Mouse (Mus musculus) adrenal gland, adult (tissue): ENCODE measurements at regions not wholly inside any gene's neighbourhood (a gene's known extent, or its start where the extent isn't known, plus 50 kb on each side); places are given as distances from the start of the nearest gene placed in this dataset.
A peak's percentile ranks its signal among the peaks of the same experiment; 100 is the strongest.
"Not testable (repeated sequence)": the region's sequence is repeated elsewhere in the genome, so short reads cannot be mapped to it uniquely, and the experiment has no call there.

ENCODE experiments used
- DNase-seq, 2 experiments: peaks; one replicate each; pipeline ENCODE4 v3.0.0; 2022 to 2023; ENCODE audit warnings: low spot score in 1 of 2; ENCODE audit not compliant: inconsistent age in 2 of 2

DNA sequence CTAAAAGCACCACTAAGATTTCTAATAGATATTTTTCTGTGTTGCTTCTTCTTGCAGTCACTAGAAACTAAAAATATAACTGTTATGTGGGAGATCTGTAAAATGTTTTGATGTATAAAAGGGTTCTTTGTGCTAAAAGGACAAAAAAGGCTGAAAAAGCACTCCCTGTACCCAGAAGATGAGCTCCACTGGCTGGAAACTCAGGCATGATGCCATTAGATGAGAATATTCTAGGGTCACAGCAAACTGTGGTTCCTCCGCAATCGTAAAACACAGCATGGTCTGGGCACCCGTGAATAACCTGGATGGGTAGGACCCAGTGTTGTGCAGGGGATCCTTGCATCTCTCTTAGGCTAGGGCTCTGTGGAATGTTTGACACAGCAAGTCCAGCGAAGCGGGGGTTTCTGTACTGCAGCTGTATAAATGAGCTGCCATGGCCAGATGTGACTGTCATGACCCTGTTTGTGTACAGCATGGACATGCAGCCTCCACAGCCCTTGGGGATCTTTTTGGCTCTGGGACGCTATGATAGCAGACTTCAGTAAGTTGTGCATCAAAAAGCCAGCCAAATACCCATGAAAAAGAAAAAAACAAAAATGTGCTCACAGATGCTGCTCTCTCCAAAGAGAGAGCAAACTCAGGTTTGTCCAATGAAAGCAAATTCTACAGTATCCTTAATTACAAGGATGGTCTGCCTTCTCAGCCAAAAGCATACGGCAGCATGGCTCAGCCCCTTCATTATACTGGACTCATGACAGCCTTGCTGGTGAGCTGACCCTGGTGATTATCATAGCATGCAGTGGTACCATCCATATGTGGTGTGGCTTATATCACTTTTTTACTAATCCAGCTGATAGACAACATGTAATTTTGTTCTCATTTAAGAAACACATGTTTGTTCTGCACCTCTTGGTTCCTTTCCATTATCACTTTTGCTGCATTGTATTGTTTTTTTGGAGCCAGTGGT lies 103.9 kb upstream of the Arhgap20 start:
- no peak for DNase-seq

- DNase-seq, result no peak
Measured at GRCm38 (mm10) chr9:51661911-51662310, 103.2 kb upstream of the Arhgap20 start.

- DNase-seq, result no peak
Measured at GRCm38 (mm10) chr9:51664353-51664752, 100.8 kb upstream of the Arhgap20 start.

- no peak for DNase-seq
Measured at GRCm38 (mm10) chr9:51664876-51665275, 100.3 kb upstream of the Arhgap20 start.

GRCm38 (mm10) chr9:51668976-51669375 lies 96.2 kb upstream of the Arhgap20 start:
- DNase-seq, result not testable (repeated sequence)

DNA sequence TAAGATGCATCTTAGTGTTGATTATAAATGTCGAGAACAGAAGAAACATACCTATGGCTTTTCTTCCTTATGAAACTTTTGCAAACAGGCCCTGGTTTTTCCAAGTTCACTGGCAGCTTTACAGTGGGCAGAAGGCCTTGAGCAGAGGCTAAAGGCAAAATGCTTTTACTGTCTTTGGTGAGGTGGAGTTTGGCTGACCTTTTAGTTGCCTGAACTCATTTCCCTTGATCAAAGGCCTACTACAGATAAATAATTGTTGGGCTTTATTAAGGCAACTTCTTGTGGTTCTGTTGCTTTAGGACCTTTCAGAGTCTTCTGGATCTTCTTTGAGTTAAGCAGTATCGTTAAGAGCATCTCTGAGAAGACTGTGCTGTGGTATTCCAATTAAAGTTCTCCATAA lies 94.6 kb upstream of the Arhgap20 start:
- DNase-seq, result peak; percentile 43 to 74

DNA sequence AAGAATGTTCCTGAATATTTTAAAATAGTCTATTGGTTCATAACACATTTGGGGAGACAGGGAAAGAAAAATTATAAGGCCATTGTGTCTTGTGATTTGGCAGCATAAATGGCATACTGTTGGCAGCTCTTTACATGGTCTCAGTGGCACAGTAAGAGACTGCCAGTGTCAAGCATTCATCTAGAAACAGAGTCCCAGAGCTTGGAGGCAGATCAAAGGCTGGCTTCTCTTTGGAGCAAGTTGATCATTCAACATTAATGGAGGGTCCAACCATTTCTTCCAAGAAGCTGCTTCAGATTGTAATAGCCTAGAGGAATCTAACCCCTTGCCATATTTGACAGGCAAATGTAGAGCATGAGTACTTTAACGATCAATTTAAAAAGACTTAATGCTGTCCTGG lies 78.6 kb upstream of the Arhgap20 start:
- peak in 1 of 2 experiments; percentile 36 for DNase-seq

DNA sequence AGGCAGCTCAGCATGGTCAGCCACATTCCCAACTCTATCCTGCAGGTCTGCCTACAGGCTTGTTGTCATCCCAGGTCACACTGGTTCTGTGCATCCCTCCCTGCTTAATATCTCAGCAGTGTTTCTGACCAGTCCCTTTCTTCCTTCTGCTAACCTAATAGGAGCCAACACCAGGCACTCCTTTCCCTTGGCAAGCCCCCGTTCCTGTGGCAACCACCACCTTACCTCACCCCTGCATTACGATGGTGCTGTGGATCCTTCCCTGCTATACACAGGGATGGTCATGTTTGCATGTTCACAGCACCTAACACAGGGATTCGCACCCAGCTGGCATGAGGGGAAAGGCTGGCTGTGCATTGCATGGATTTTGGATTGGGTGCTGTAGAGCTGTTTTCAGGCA lies 50.8 kb upstream of the Arhgap20 start:
- DNase-seq, result no peak
